Mouse (Mus musculus) megakaryocyte, embryonic 14.5 days (primary cell): ENCODE data around the gene Krba1. TPM values are rescaled to one million over a fixed set of nuclear protein-coding genes. Genes with fewer than 3 reads are reported as not detected.

Experiments used
- H3K27me3 ChIP-seq: replicated peaks from 2 replicates; pipeline ENCODE3; 2012; ENCODE audit warnings: inconsistent platforms
- H3K36me3 ChIP-seq: replicated peaks from 2 replicates; pipeline ENCODE3; 2012; ENCODE audit warnings: low read length, inconsistent platforms, mixed read lengths
- H3K4me1 ChIP-seq: 2 replicates; pipeline ENCODE4 v1.6.1; 2012; ENCODE audit warnings: inconsistent platforms
- H3K4me3 ChIP-seq: replicated peaks from 2 replicates; pipeline ENCODE3; 2012; ENCODE audit warnings: moderate library complexity, mild to moderate bottlenecking, inconsistent platforms
- H3K9me3 ChIP-seq: 2 replicates; pipeline ENCODE4 v1.6.1; 2012; ENCODE audit warnings: inconsistent platforms
- FLI1 ChIP-seq: IDR thresholded peaks from 2 replicates; pipeline ENCODE4 v1.6.1; 2012; ENCODE audit warnings: low read length, inconsistent platforms, mixed read lengths
- GATA1 ChIP-seq: IDR thresholded peaks from 3 replicates; pipeline ENCODE4 v1.6.1; 2012; ENCODE audit warnings: mixed read lengths, low read length, inconsistent platforms, borderline replicate concordance
- polyA plus RNA-seq: library from polyadenylated mRNA; stranded (reverse); fragments of >175 nt; gene quantifications from 2 replicates; pipeline ENCODE4 v1.2.3, GENCODE M21; 2012; ENCODE audit warnings: low replicate concordance; ENCODE audit not compliant: insufficient read depth

Gene Krba1
- polyA plus RNA-seq = 0.88 and 1.0 TPM in 2 replicates

DNA sequence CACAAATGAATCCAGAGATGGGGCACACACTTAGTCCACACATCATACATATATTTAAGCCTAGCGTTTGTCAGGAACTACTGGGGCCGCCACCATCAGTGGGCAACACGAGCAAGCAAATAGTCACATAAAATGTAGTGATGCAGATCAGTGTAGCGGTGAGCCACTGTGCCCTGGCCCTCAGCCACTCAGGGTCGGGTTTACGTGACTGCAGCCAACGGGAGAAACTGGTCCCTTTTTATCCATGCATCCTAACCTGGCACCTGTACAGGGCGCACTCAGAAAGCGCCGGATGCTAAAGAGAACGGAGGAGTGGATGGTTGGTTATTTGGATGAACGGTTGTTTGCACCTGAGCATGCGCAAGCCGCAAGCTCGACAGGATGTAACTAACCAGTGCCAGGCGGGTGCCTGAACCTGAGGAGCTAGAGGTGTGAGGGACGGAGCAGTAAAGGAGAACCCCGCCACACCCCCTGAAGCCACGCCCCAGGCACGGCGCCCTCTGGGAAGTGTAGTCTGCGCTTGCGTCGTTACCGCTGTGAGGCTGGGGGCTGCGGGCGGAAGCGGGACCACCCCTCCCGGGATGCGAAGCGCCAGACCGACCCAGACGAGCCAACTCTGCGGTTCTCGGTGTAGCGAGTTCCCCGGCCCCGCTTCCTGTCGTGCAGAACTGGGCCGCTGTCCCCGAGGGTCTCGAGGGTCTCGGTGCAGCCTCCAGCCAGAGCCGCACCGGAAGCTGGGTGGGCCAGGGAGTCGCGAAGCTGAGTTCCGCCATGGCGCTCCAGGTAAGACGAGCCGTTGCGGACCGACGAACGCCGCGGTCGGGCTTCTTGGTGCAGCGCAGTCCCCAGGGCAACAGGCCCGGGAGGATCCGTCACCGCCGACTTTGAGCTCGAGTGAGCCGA, at the start of gene Krba1:
TSS of gene Krba1 (plus strand) at position 482 of the 903 bp plus-strand sequence.
- Histone ChIP-seq H3K27me3 (peaks cover 24% of the 10 kb centered on the region), H3K36me3 (no peaks in the 10 kb centered on the region), H3K9me3 (no peaks in the 10 kb centered on the region), H3K4me3 (peak within 1 kb of the TSS; percentile 91), H3K4me1 (peaks cover 28% of the 10 kb centered on the region)
- TF ChIP-seq GATA1 (no peak), FLI1 (no peak)

GRCm38 (mm10) chr6:48358897-48359296, 36.5 kb upstream of the Krba1 start:
- TF ChIP-seq GATA1 (no peak), FLI1 (no peak)
- Histone ChIP-seq H3K36me3 (no peaks in the 10 kb centered on the region), H3K4me1 (peaks cover 7% of the 10 kb centered on the region), H3K27me3 (peaks cover 2% of the 10 kb centered on the region), H3K4me3 (peak overlapping the region; percentile 73), H3K9me3 (no peaks in the 10 kb centered on the region)

- Histone ChIP-seq H3K4me3 (no peak overlapping the region), H3K4me1 (no peaks in the 10 kb centered on the region), H3K36me3 (no peaks in the 10 kb centered on the region), H3K9me3 (no peaks in the 10 kb centered on the region), H3K27me3 (peaks cover 20% of the 10 kb centered on the region)
- no peak for TF ChIP-seq GATA1
- no peak for TF ChIP-seq FLI1
Observed at GRCm38 (mm10) chr6:48366322-48366996, 28.9 kb upstream of the Krba1 start.

- no peak overlapping the region for H3K4me3 ChIP-seq
- H3K27me3 ChIP-seq = peaks cover 3% of the 10 kb centered on the region
- H3K36me3 ChIP-seq = no peaks in the 10 kb centered on the region
- H3K4me1 ChIP-seq = peaks cover 3% of the 10 kb centered on the region; the same call in 1 of the 2 replicates
- TF ChIP-seq GATA1 (no peak), FLI1 (no peak)
- H3K9me3 ChIP-seq = peaks cover 5% of the 10 kb centered on the region; the same call in 1 of the 2 replicates
Observed at GRCm38 (mm10) chr6:48388221-48388620, 7.2 kb upstream of the Krba1 start.

DNA sequence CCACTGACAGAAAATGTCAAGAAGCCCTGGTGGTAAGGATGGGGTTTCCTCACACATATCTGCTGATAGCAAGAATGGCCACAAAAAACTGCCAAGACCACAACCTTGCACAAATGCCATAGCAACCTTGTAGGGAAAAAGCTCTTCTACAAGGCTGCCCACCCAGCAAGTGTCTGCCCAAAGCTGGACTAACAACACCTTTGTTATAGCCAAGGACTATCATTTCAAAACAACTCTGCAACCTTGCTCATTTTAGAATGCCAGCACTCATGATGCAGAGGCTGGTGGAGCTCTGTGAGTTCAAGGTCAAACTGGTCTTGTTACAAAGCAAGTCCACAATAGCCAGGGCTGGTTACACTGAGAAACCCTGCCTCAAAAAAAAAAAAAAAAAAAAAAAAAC, 1.6 kb upstream of the Krba1 start:
- Histone ChIP-seq H3K9me3 (no peaks in the 10 kb centered on the region), H3K27me3 (peaks cover 22% of the 10 kb centered on the region), H3K4me1 (peaks cover 31% of the 10 kb centered on the region), H3K4me3 (no peak overlapping the region), H3K36me3 (no peaks in the 10 kb centered on the region)
- TF ChIP-seq GATA1 = no peak
- no peak for TF ChIP-seq FLI1

DNA sequence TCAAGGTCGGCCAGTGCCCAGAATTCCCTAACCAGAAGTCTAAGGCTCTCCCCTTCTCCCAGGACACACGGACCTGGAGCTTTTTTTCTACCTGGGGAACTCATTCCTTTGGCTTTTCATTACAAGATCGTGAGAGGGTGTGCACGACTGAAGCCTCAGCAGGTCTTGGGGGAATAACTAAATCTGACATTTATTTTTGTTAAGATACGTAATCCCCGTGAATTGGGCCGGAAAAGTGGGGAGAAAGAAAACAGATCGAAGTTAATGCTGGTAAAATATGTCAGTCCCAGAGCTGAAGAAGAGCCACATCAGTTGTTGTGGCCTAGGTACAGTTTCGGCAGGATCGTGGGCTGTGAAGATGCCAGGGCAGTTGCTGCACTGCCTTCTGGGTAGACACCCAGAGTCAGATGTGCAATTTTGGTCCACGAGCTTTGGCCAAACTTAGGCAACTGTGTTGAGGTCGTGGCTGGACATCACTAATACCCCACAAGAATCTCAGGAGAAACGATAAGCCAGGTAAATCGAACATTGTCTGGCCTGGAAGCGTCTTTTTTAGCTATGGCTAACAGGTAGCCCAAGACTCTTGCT, 716 bp downstream of the Krba1 start:
- Histone ChIP-seq H3K36me3 (no peaks in the 10 kb centered on the region), H3K4me1 (peaks cover 28% of the 10 kb centered on the region), H3K27me3 (peaks cover 27% of the 10 kb centered on the region), H3K9me3 (no peaks in the 10 kb centered on the region), H3K4me3 (peak overlapping the region; percentile 91)
- TF ChIP-seq FLI1 = no peak
- no peak for TF ChIP-seq GATA1

DNA sequence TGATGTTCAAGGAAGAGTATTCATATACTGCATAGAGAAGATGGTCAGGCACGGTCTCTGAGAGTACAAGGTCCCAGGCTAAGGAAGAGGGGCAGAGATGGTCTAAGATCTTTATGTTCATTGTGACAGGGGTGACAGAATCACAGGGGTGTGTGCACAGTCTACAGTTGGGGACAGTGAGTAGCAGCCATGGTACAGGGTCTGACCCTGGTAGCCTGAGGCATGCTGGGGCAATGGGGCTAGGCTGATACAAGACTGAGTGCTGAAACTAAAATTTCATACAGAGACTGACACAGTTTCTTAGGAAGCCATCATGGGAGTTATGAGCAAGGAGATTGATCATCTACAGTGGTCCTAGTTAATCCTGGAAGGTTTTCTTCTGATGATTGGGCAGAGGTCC, 1.3 kb downstream of the Krba1 start:
- Histone ChIP-seq H3K27me3 (peaks cover 30% of the 10 kb centered on the region), H3K9me3 (no peaks in the 10 kb centered on the region), H3K36me3 (no peaks in the 10 kb centered on the region), H3K4me3 (no peak overlapping the region), H3K4me1 (peaks cover 28% of the 10 kb centered on the region)
- TF ChIP-seq FLI1 (no peak), GATA1 (no peak)

DNA sequence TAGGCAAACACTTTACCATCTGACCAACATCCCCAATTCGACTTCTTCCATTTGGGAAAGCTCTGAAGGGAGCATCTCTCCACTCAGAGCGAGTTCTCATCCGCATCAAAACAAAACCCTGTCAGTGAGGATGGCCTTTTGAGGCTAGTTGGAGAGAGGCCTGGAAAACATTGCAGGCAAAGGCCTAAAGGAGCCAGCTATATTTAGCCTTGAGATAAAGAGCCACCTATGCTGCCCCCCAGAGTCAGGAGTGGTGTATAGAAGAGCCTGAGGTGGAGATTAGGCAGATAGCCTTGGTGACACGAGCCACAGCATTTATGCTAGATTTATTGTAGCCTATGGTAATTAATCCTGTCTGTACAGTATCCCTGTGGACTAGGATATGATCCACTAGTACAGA, 1.9 kb downstream of the Krba1 start:
- Histone ChIP-seq H3K4me3 (no peak overlapping the region), H3K27me3 (peaks cover 30% of the 10 kb centered on the region), H3K9me3 (no peaks in the 10 kb centered on the region), H3K36me3 (no peaks in the 10 kb centered on the region), H3K4me1 (peaks cover 28% of the 10 kb centered on the region)
- no peak for TF ChIP-seq GATA1
- no peak for TF ChIP-seq FLI1

GRCm38 (mm10) chr6:48399906-48400305, 4.5 kb downstream of the Krba1 start:
- H3K4me1 ChIP-seq = peaks cover 17% of the 10 kb centered on the region
- peaks cover 34% of the 10 kb centered on the region for H3K27me3 ChIP-seq
- no peaks in the 10 kb centered on the region for H3K9me3 ChIP-seq
- no peak overlapping the region for H3K4me3 ChIP-seq
- no peaks in the 10 kb centered on the region for H3K36me3 ChIP-seq
- TF ChIP-seq GATA1 = no peak
- no peak for TF ChIP-seq FLI1
